Mouse (Mus musculus): ENCODE data around the gene Ctnnbl1. TPM values are rescaled to one million over a fixed set of nuclear protein-coding genes. Genes with fewer than 3 reads are reported as not detected.
A peak's percentile ranks its signal among the peaks of the same experiment; 100 is the strongest.

The Ctnnbl1 gene
- polyA plus RNA-seq, 1 experiment from 2014 or later = 82.3 TPM

DNA sequence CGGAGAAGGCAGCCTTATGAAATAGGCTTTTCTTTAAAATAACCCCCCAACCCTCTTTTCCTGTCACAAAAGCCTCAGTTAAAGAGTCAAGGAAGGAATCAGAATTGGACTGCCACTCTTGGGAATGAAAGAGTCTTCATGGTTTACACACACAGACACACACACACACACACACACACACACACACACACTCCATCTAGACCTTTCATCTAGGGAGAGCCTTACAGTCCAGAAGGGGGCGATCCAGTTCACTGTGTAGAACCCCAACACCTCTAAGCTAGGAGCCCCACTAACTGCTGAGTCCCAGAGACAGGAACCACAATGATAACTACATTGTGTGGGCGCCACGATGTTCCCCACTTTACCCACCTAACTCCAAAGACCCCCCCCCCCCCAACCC is 176.5 kb downstream of the Ctnnbl1 start:
- Histone ChIP-seq H3K27me3 (peaks cover 47% of the 10 kb centered on the region), H3K9me3 (replicated peaks) (no peaks in the 10 kb centered on the region), H3K4me2 (replicated peaks) (peak overlapping the region; percentile 65), H3K4me1 (peaks cover 38% of the 10 kb centered on the region), H3K4me3 (peak overlapping the region; percentile 55; the same call in 1 of the 2 replicates), H3K36me3 (no peaks in the 10 kb centered on the region), H3K9ac (peak overlapping the region; percentile 71; the same call in 1 of the 2 replicates), H3K27ac (no peak overlapping the region)
- 5% methylated on average over 4 of the region's 4 CpGs for WGBS
- ATAC-seq (ENCODE audit: low FRiP score) = no peak

DNA sequence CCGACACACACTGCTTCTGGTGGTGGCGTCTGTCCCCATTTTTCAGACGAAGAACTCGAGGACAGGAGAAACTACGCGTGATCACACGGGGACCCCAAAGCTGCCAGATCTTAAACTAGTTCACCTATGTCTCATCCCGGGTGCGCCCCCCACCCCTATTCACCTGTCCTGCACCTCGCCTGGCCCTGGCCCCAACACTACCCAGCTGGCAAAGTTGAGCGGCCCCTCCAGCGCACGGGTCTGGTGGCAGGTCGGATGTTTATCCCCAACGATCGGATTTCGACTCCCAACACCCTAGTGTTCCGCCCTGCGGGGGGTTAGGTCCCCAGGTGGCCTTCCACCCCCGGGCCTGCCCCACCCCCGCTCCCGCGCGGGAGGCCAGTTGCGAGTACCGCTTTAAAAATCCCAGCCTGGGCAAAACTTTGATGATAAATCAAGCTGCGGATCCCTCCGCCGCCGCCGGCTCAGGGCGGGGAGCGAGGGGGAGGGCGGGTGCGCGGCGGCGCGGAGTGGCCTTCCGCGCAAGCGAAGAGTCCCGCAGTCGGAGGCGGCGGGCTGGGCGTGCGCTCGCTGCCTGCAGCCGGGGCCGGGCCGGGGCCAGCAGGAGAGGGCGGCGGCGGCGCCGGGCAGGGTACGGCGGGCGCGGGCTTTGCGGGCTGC is 177.0 kb downstream of the Ctnnbl1 start, which contains the start of gene Vstm2l:
Gene Vstm2l (plus strand): TSS at position 549 of the 660 bp plus-strand sequence.
- peaks cover 41% of the 10 kb centered on the region for H3K4me1 ChIP-seq
- no peak; the same call in 1 of the 2 replicates for ATAC-seq (ENCODE audit: low FRiP score)

DNA sequence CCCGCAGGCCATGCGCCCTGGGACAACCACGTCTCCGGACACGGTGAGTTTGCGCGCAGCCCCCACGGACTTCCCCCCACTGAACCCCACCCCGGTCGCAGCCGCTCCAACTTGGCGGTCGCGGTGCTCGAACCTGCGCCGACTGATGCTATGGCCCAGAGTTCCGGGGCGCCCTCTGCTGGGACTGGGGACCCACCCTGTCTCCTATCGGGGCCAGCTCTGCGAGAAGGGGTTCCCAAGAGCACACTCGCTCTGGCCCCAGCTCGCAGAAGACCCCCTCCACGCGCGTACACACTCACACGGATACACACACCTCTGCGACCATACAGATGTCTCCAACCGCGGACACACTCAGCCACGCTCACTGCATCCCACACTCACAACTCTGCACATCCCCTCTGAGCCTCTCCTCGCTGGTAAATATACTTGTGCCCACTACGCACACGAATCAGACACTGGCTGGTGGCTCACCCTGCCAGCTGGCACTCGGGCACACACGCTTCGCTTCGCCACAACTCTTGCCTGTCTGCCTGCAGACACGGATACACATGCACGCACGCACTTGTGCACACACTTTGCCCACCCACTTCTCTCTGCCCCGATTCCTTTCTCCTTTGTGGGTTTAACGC is 177.8 kb downstream of the Ctnnbl1 start:
- Histone ChIP-seq H3K9me3 (replicated peaks) (no peaks in the 10 kb centered on the region), H3K4me2 (replicated peaks) (peak overlapping the region; percentile 65), H3K27me3 (peaks cover 58% of the 10 kb centered on the region), H3K27ac (peak overlapping the region; percentile 77), H3K4me1 (peaks cover 41% of the 10 kb centered on the region), H3K36me3 (no peaks in the 10 kb centered on the region), H3K4me3 (peak overlapping the region; percentile 55), H3K9ac (peak overlapping the region; percentile 71)
- WGBS = 42% methylated on average over 43 of the region's 43 CpGs
- ATAC-seq (ENCODE audit: low FRiP score) = peak; percentile 29; the same call in 1 of the 2 replicates

More for the DNA sequence above, 177.0 kb downstream of the Ctnnbl1 start, which contains the start of gene Vstm2l:
- Histone ChIP-seq H3K4me3 (peak within 1 kb of the TSS; percentile 55), H3K36me3 (no peaks in the 10 kb centered on the region), H3K27me3 (peaks cover 51% of the 10 kb centered on the region), H3K4me2 (replicated peaks) (peak within 1 kb of the TSS; percentile 65), H3K9me3 (replicated peaks) (no peaks in the 10 kb centered on the region), H3K9ac (peak within 1 kb of the TSS; percentile 71), H3K27ac (peak within 1 kb of the TSS; percentile 77)
- WGBS = 3% methylated on average over 52 of the region's 62 CpGs

DNA sequence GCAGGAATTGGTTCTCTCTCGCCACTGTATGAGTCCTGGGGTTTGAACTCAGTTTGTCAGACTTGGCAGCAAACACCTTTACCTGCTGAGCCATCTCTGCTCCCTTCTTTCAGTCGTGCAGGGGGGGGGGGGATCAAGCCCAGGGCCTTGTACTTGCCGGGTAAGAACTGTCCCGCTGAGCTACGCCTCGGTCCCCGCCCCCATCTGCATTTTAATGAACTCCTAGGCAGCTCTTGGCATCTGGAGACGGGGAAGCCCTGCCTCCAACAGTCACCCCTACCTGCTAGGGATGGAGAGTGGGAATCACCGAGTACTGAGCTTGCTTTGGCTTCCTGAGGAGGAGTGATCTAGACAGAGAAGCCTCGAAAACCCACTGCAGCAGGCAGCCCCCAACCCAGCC is 181.3 kb downstream of the Ctnnbl1 start:
- no peaks in the 10 kb centered on the region for H3K36me3 ChIP-seq
- H3K4me2 ChIP-seq (replicated peaks) = peak overlapping the region; percentile 65
- H3K9ac ChIP-seq = no peak overlapping the region
- no peaks in the 10 kb centered on the region for H3K9me3 ChIP-seq (replicated peaks)
- H3K4me1 ChIP-seq = peaks cover 48% of the 10 kb centered on the region
- no peak overlapping the region; the same call in 1 of the 2 replicates for H3K4me3 ChIP-seq
- WGBS = 5% methylated on average over 10 of the region's 10 CpGs
- no peak for ATAC-seq (ENCODE audit: low FRiP score)
- peaks cover 64% of the 10 kb centered on the region for H3K27me3 ChIP-seq
- H3K27ac ChIP-seq = no peak overlapping the region

DNA sequence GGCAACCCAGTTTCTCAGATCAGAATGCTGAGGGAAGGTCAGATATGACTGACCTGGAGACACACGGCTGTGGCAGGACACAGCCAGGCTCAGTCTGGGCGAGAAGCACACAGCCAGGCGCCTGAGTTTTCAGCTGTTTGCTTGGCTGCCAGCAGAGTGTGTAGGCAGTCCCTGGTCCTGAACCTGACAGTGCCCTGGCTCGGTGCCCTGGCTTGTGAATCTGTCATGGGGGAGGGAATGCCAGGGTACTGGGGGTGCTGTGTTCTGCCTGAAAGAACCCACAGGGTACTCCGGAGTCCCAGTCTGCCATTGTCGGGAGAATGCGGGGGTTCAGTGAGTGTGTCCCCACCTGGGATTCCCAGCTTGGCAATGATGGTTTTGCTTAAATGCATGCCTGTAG is 184.3 kb downstream of the Ctnnbl1 start:
- Histone ChIP-seq H3K4me1 (peaks cover 41% of the 10 kb centered on the region), H3K9me3 (replicated peaks) (no peaks in the 10 kb centered on the region), H3K36me3 (no peaks in the 10 kb centered on the region), H3K27ac (no peak overlapping the region), H3K9ac (no peak overlapping the region), H3K4me3 (no peak overlapping the region), H3K4me2 (replicated peaks) (no peak overlapping the region), H3K27me3 (peaks cover 34% of the 10 kb centered on the region)
- 75% methylated on average over 7 of the region's 7 CpGs for WGBS
- no peak for ATAC-seq (ENCODE audit: low FRiP score)

DNA sequence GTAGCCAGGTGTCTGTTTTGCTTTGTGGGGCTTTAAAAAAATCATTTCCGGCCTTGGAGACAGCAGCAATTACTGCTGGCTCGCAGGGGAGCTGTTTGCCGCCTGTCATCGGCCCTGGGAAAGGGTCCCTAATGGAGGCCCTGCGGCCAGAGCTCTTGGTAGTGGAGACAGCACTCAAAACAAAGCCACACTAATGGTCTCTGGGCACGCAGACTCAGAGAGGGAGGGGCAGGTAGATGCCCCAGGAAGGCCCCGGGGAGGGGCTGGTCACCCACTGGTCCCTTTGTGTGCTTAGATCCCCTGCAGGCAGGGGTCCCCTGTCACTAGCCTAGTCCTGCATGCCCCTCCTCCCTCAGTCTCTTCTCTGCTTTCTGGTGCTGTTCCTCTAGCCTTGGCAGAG is 186.2 kb downstream of the Ctnnbl1 start:
- peaks cover 46% of the 10 kb centered on the region for H3K4me1 ChIP-seq
- H3K9me3 ChIP-seq (replicated peaks) = no peaks in the 10 kb centered on the region
- no peak for ATAC-seq (ENCODE audit: low FRiP score)

DNA sequence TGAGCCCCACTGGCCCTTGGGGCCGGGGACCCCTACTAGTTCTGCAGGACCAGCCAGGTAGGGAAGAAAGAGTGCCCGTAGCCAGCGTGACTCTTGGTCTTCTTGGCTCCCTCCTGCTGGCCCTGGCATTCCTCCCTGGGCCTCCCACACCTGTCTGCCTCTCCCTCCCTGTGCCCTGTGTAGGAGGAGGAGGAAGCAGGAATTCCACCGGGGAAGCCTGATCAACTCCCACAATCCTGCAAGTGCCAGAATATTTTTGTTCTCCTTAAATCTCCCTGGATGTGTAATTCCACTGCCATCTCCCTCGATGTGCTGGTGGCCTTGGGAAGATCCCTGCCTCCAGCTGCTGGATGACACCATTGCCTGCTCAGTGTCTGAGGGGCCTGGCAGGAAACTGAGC is 187.3 kb downstream of the Ctnnbl1 start:
- Histone ChIP-seq H3K27me3 (peaks cover 18% of the 10 kb centered on the region), H3K9ac (no peak overlapping the region), H3K4me2 (replicated peaks) (no peak overlapping the region), H3K9me3 (replicated peaks) (no peaks in the 10 kb centered on the region), H3K4me3 (no peak overlapping the region), H3K36me3 (no peaks in the 10 kb centered on the region), H3K4me1 (peaks cover 46% of the 10 kb centered on the region), H3K27ac (no peak overlapping the region)
- no peak for ATAC-seq (ENCODE audit: low FRiP score)
- 70% methylated on average over 5 of the region's 5 CpGs for WGBS

More for the DNA sequence above, 186.2 kb downstream of the Ctnnbl1 start:
- WGBS = 5% methylated on average over 7 of the region's 7 CpGs
- Histone ChIP-seq H3K27ac (peak overlapping the region; percentile 80), H3K36me3 (no peaks in the 10 kb centered on the region), H3K4me2 (replicated peaks) (peak overlapping the region; percentile 26; the same call in 1 of the 2 replicates), H3K9ac (0 out of 2 replicates have a peak overlapping the region, but pooled peaks have one; percentile 8), H3K4me3 (no peak overlapping the region), H3K27me3 (peaks cover 28% of the 10 kb centered on the region)

DNA sequence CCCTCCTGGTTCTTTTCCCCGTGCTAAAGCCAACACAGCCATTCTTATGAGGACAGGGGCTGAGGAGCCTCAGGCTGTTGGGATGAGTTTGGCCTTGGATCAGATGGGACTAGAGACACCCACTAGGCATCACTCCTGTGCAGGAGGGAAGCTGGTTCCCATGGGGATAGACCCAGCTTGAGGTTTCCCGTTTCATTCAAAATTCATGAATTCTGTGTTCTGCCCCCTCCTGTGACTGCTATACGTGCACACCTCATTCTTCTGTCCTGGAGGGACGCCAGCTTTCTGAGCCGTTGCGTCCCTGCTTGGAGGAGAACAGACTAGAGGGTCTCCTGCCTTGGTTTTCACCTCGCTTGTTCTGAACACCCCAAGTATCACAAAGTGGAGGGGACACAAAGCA is 189.3 kb downstream of the Ctnnbl1 start:
- Histone ChIP-seq H3K9ac (no peak overlapping the region), H3K4me2 (replicated peaks) (no peak overlapping the region), H3K27me3 (peaks cover 11% of the 10 kb centered on the region), H3K4me1 (peaks cover 48% of the 10 kb centered on the region), H3K27ac (no peak overlapping the region), H3K4me3 (no peak overlapping the region), H3K36me3 (no peaks in the 10 kb centered on the region), H3K9me3 (replicated peaks) (no peaks in the 10 kb centered on the region)
- WGBS = 40% methylated on average over 7 of the region's 7 CpGs
- no peak for ATAC-seq (ENCODE audit: low FRiP score)

DNA sequence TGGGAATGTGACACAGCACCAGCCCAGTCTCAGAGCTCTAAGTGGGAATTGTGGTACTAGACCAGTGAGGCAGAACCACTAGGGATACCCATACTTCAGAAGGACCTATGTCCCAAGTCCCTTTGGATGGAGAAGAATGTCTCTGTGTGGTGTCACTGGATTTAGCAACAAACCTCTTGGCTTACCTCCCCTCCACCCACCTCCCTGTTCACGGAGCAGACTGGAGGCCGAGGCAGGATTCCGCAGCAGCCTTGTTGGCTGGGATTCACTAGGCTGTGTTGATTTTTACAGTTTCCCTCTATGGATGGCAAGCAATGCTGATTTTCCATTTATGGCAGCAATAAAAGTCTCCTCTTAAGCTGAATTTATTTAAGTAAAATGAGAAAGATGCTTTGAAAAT is 189.7 kb downstream of the Ctnnbl1 start:
- Histone ChIP-seq H3K27ac (peak overlapping the region; percentile 55; the same call in 1 of the 2 replicates), H3K9me3 (replicated peaks) (no peaks in the 10 kb centered on the region), H3K27me3 (peaks cover 10% of the 10 kb centered on the region), H3K4me3 (no peak overlapping the region), H3K36me3 (no peaks in the 10 kb centered on the region), H3K4me1 (peaks cover 48% of the 10 kb centered on the region), H3K9ac (no peak overlapping the region), H3K4me2 (replicated peaks) (no peak overlapping the region)
- 84% methylated on average over 3 of the region's 3 CpGs for WGBS
- ATAC-seq (ENCODE audit: low FRiP score) = no peak

DNA sequence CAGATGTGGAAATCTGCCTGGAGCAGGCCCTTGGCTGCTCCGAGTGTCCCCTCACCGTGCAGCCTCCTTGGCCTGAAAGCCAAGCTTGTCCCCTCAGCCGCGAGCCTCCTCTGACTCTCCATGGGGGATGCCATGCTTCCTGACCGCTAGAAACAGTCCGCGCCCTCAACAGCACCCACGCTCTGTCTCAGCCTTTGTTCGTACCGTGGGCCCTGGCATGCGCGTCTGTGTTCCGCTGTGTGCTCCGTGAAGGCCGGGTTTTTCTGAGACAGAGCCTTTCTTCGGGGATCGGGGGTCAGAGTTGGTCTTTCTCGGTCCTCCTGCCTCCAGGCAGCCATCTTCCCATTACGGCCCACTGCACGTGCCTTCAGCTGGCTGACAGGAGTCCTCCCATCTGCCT is 190.2 kb downstream of the Ctnnbl1 start:
- H3K36me3 ChIP-seq = no peaks in the 10 kb centered on the region
- H3K27ac ChIP-seq = peak overlapping the region; percentile 55
- 48% methylated on average over 20 of the region's 20 CpGs for WGBS
- no peak overlapping the region for H3K4me2 ChIP-seq (replicated peaks)
- H3K4me1 ChIP-seq = peaks cover 48% of the 10 kb centered on the region
- no peak for ATAC-seq (ENCODE audit: low FRiP score)
- no peaks in the 10 kb centered on the region for H3K9me3 ChIP-seq (replicated peaks)
- peaks cover 10% of the 10 kb centered on the region for H3K27me3 ChIP-seq
- no peak overlapping the region for H3K4me3 ChIP-seq
- peak overlapping the region; percentile 10; the same call in 1 of the 2 replicates for H3K9ac ChIP-seq

DNA sequence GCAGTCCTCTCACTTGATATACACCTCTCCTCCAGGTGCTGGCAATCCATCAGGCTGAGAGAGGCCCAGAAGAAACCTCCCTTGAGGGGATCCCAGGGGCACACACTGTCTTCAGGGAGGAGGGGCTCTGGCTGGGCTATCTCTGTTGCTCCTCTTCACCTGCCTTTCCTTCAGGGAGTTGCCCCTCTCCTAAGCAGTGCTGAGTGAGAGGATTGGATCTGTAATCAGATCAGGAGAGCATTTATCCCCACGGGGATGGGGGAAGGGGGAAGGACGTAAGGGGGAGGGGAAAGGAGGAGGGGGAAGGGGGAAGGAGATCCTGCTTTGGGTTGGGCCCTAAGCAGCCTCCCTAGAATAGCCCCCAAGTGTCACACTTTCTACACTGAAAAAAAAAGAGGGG is 190.6 kb downstream of the Ctnnbl1 start:
- peak overlapping the region; percentile 10; the same call in 1 of the 2 replicates for H3K9ac ChIP-seq
- peaks cover 44% of the 10 kb centered on the region for H3K4me1 ChIP-seq
- H3K4me3 ChIP-seq = no peak overlapping the region
- no peak overlapping the region for H3K4me2 ChIP-seq (replicated peaks)
- no peaks in the 10 kb centered on the region for H3K36me3 ChIP-seq
- H3K27me3 ChIP-seq = peaks cover 7% of the 10 kb centered on the region
- ATAC-seq (ENCODE audit: low FRiP score) = no peak
- H3K9me3 ChIP-seq (replicated peaks) = no peaks in the 10 kb centered on the region
- peak overlapping the region; percentile 55 for H3K27ac ChIP-seq
- 0% methylated on average over 2 of the region's 2 CpGs for WGBS

DNA sequence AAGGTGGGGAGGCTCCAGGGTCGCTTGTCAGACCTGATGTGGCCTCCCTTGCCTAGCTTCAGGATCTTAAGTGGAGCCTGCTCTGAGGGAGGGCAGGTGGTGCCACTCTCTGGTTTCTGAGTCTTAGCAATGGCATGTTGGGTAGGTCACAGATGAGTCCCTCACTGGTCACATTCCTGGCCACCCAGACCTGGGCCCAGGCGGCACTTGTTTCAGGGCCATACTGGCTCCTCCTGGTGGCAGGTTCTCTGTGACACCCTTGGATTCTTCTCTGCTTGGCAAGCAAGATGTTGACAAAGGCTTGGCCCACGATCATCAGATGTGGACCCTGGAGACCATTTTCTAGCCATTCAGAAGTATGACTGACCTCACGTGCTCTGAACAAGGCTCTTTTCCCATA is 195.5 kb downstream of the Ctnnbl1 start:
- no peak for ATAC-seq (ENCODE audit: low FRiP score)
- Histone ChIP-seq H3K27ac (no peak overlapping the region), H3K27me3 (peaks cover 11% of the 10 kb centered on the region; the same call in 1 of the 2 replicates), H3K9ac (no peak overlapping the region), H3K9me3 (replicated peaks) (no peaks in the 10 kb centered on the region), H3K4me3 (no peak overlapping the region), H3K4me2 (replicated peaks) (no peak overlapping the region), H3K4me1 (peaks cover 27% of the 10 kb centered on the region), H3K36me3 (no peaks in the 10 kb centered on the region)
- 80% methylated on average over 4 of the region's 4 CpGs for WGBS
